Mouse (Mus musculus): ENCODE results near the gene Spata7. TPM values are rescaled to one million over a fixed set of nuclear protein-coding genes. Genes with fewer than 3 reads are reported as not detected.

Spata7 gene
- 0.44 and 0.49 TPM in 2 replicates for polyA plus RNA-seq (2012; rRNA removed; ENCODE audit: low replicate concordance)

GRCm38 (mm10) chr12:98627392-98628259 is at the start of gene Spata7:
Gene Spata7 (plus strand): TSS chr12:98628157.

Other genes with a start within 250 kb of the Spata7 start
- gene Kcnk10, start 49.8 kb upstream of the Spata7 start, polyA plus RNA-seq (2012; rRNA removed; ENCODE audit: low replicate concordance) = 1.4 and 2.3 TPM in 2 replicates
- gene Ptpn21, start 109.2 kb downstream of the Spata7 start, polyA plus RNA-seq (2012; rRNA removed; ENCODE audit: low replicate concordance) = 10.5 and 12.1 TPM in 2 replicates
- gene Zc3h14, start 118.8 kb downstream of the Spata7 start, polyA plus RNA-seq (2012; rRNA removed; ENCODE audit: low replicate concordance) = 5.9 and 7.3 TPM in 2 replicates

All from duodenum, adult 2 months (tissue).